Mouse (Mus musculus): ENCODE results near the gene Hmga2. TPM values are rescaled to one million over a fixed set of nuclear protein-coding genes. Genes with fewer than 3 reads are reported as not detected.

The Hmga2 gene
- polyA plus RNA-seq, 1 experiment from 2014 or later: 44.4 TPM

DNA sequence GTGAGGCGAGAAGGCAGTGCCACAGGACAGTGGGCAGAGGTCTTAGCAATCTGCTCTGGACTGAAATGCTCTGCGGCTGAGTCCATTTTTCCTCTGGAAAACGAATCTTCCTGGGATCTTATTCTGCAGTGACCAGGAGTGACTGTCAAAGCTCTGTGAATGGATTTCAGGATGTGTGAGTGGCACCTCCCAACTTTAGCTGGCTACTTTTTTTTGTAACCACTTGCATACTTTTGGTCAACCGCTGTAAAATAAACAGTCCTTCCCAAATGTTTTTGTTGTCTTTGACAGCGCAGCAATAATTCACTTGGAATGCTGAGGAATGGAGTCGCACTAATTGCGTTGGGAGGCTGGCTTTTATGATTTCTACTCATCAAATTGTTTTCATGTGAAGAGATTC is 45.8 kb downstream of the Hmga2 start:
- Histone ChIP-seq H3K9me3 (replicated peaks) (no peaks in the 10 kb centered on the region), H3K36me3 (peaks cover 27% of the 10 kb centered on the region), H3K27me3 (ENCODE audit: low read depth, poor library complexity, severe bottlenecking) (no peaks in the 10 kb centered on the region), H3K4me3 (no peak overlapping the region), H3K27ac (replicated peaks) (no peak overlapping the region), H3K4me1 (peaks cover 35% of the 10 kb centered on the region)
- DNase-seq (ENCODE audit: low spot score): no peak
- WGBS: 83% methylated on average over 7 of the region's 7 CpGs

DNA sequence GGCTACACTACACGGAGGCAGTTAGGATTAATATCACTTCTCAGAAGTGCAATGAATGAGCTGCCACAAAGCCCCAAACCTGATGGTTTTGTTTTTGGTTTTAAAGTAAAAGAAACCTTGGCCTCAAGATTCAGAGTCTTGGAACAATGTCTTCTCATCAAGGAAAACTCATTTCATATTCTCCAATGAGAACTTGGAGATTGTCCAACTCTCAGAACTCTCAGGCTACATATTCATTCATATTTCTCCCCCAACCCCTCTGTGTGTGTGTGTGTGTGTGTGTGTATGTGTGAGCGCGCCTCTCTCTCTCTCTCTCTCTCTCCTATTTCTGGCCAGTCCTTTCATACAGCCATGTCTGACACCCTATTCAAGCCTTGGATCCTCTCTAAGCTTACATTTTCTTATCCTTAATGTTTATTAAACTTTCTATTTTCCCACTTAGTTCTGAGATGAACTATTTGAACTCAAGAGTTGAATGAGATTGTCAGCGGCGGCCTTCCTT is 46.5 kb downstream of the Hmga2 start:
- no peaks in the 10 kb centered on the region for H3K9me3 ChIP-seq (replicated peaks)
- H3K27ac ChIP-seq (replicated peaks): no peak overlapping the region
- H3K4me3 ChIP-seq: no peak overlapping the region
- no peak for DNase-seq (ENCODE audit: low spot score)
- 89% methylated on average over 5 of the region's 5 CpGs for WGBS
- H3K36me3 ChIP-seq: peaks cover 28% of the 10 kb centered on the region
- peaks cover 38% of the 10 kb centered on the region for H3K4me1 ChIP-seq
- H3K27me3 ChIP-seq (ENCODE audit: low read depth, poor library complexity, severe bottlenecking): no peaks in the 10 kb centered on the region

DNA sequence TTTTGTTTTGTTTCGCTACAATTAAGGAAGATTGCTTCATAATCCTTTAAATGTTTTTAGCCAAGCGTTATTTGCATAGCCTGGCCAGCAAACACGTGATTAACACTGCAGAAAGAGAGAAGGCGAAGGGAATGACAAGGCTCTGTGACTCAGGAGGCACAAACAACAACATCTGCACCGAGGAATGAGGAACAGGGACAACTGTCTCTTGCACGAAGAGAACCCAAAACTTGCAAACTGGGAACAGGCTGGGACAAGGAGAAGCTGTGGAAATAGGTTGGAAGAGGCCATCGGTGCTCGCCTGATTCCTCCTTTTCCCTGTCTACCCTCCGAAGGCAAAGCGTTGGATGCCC is 47.1 kb downstream of the Hmga2 start:
- H3K9me3 ChIP-seq (replicated peaks): no peaks in the 10 kb centered on the region
- WGBS: 83% methylated on average over 10 of the region's 10 CpGs
- peaks cover 32% of the 10 kb centered on the region for H3K36me3 ChIP-seq
- DNase-seq (ENCODE audit: low spot score): no peak
- H3K27me3 ChIP-seq (ENCODE audit: low read depth, poor library complexity, severe bottlenecking): no peaks in the 10 kb centered on the region
- H3K27ac ChIP-seq (replicated peaks): no peak overlapping the region
- no peak overlapping the region for H3K4me3 ChIP-seq
- H3K4me1 ChIP-seq: peaks cover 40% of the 10 kb centered on the region

DNA sequence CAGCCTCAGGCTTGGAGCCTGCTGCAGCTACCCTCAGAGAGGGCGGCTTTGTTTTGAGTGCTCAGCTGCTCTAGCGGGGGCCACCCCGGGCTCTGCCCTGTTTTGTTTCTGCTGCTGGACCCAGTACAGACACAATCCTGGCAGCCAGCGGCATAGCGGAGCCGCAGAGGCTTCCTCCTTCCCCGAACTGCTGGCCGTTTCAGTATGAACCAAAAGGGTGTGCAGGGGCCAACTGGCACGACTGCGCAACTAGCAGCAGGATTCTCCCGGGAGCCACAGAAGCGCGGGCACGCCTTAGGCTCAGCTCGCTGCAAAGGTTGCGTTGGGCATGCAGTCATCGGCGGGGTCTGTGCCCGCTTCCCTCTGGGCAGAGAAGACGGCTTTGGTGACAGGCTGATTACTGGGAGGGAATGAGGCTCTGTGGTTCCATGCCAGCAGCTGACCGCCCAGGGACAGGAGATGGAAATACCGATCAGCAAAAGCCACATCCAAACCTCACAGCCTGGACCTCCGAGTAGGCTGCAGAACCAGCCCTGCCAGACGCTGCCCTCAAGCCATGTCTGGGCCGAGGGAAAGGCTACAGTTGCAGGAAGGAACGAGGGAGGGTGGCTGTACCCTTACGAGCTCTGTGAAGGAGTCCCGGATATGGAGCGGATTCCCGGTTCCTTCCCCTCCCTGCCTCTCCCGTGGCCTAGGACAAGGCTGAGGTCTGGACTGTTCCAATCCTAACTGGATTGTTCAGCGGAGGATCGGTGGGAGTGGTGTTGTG is 47.7 kb downstream of the Hmga2 start:
- no peaks in the 10 kb centered on the region for H3K9me3 ChIP-seq (replicated peaks)
- H3K36me3 ChIP-seq: peaks cover 34% of the 10 kb centered on the region
- H3K4me1 ChIP-seq: peaks cover 46% of the 10 kb centered on the region
- H3K27me3 ChIP-seq (ENCODE audit: low read depth, poor library complexity, severe bottlenecking): no peaks in the 10 kb centered on the region
- H3K27ac ChIP-seq (replicated peaks): peak overlapping the region; percentile 46
- no peak for DNase-seq (ENCODE audit: low spot score)
- 84% methylated on average over 33 of the region's 33 CpGs for WGBS
- no peak overlapping the region for H3K4me3 ChIP-seq

DNA sequence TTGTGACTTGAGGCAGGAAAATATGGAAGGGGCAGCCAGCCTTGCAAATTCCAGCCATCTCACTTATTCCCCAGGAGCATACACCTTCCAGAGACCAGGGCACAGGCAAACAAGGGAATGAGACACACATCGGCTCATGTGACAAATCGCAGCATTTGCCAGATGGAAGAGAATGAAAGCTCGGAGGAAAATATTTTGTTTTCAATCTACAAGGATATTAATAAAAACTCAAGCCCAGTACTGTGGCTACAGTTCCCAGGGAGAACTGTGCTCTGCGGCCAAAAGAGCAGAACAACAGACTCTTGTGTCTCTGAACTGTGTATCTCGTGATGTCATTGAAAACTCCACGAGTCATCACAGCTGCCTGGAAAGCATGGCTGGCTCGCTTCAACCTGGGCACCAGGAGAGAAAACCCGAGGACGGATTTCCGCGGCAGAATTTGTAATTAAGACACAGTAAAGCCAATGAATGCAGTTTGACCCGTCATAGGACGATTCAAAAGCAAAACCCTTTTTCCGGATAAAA is 50.1 kb downstream of the Hmga2 start:
- DNase-seq (ENCODE audit: low spot score): no peak
- no peaks in the 10 kb centered on the region for H3K9me3 ChIP-seq (replicated peaks)
- peaks cover 36% of the 10 kb centered on the region for H3K36me3 ChIP-seq
- 91% methylated on average over 14 of the region's 14 CpGs for WGBS
- no peaks in the 10 kb centered on the region for H3K27me3 ChIP-seq (ENCODE audit: low read depth, poor library complexity, severe bottlenecking)
- no peak overlapping the region for H3K4me3 ChIP-seq
- H3K4me1 ChIP-seq: peaks cover 57% of the 10 kb centered on the region
- no peak overlapping the region for H3K27ac ChIP-seq (replicated peaks)

DNA sequence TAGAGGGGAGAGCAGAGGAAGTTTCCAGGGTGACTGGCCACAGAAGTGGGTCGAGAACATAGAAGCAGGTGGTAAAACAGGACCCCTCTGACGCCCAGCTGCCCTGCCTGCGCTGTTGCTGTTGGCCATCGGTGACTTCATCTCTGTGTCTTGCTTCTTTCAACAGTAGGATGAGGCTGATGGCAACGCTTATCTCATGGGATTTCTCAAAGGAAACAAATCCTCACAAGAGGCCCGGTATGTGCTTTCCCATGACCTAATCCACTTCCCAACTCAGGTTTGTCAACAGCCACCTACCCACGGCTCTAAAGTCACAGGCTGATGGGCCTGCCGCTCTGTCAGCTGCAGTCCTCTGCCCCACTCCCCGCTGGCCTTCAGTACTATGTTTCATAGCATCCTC is 52.3 kb downstream of the Hmga2 start:
- H3K4me1 ChIP-seq: peaks cover 74% of the 10 kb centered on the region
- H3K27ac ChIP-seq (replicated peaks): no peak overlapping the region
- WGBS: 82% methylated on average over 9 of the region's 9 CpGs
- no peaks in the 10 kb centered on the region for H3K27me3 ChIP-seq (ENCODE audit: low read depth, poor library complexity, severe bottlenecking)
- no peaks in the 10 kb centered on the region for H3K9me3 ChIP-seq (replicated peaks)
- H3K36me3 ChIP-seq: peaks cover 31% of the 10 kb centered on the region
- no peak overlapping the region for H3K4me3 ChIP-seq
- no peak for DNase-seq (ENCODE audit: low spot score)

DNA sequence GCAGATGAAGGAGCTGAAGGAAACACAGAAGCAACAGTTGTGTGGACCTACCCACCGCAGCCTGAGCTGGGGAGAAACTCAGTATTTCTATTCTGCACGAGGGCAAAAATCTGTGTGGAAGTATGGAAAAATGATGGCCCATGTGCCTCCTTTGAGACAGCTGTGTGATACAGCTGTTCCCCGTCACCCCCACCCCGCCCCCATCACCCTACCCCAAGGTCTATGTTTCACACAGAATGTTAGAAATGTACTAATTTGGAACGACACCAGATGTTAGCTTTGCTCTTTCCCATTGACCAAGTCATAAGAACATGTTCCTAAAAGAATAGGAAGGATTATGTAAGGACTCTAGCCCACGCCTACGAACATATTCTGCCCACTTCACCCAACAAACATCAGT is 53.0 kb downstream of the Hmga2 start:
- Histone ChIP-seq H3K4me1 (peaks cover 75% of the 10 kb centered on the region), H3K9me3 (replicated peaks) (no peaks in the 10 kb centered on the region), H3K27me3 (ENCODE audit: low read depth, poor library complexity, severe bottlenecking) (no peaks in the 10 kb centered on the region), H3K36me3 (peaks cover 23% of the 10 kb centered on the region), H3K4me3 (no peak overlapping the region), H3K27ac (replicated peaks) (0 out of 2 replicates have a peak overlapping the region, but pooled peaks have one; percentile 17)
- 84% methylated on average over 7 of the region's 7 CpGs for WGBS
- no peak for DNase-seq (ENCODE audit: low spot score)

DNA sequence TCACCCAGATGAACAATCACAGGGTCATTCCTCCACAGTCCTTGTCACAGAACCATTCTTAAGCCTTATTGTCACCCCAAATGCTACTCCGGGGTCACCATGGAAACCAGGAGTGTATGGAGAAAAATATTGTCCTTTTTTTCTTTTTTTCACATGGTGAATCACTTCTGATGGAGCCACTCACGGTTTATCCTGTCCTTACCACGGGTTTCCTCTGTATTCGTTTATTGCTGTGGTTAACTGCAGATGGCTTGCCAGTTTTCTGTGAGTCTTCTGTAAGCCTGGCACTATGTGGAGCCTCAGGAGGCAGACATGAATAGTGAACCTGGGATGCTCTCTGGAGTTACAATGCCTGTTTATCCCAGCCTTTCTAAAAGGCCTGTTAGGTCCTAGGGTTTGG is 53.4 kb downstream of the Hmga2 start:
- DNase-seq (ENCODE audit: low spot score): no peak
- 73% methylated on average over 4 of the region's 4 CpGs for WGBS
- no peaks in the 10 kb centered on the region for H3K9me3 ChIP-seq (replicated peaks)
- no peak overlapping the region for H3K4me3 ChIP-seq
- 0 out of 2 replicates have a peak overlapping the region, but pooled peaks have one; percentile 17 for H3K27ac ChIP-seq (replicated peaks)
- H3K4me1 ChIP-seq: peaks cover 79% of the 10 kb centered on the region
- H3K27me3 ChIP-seq (ENCODE audit: low read depth, poor library complexity, severe bottlenecking): no peaks in the 10 kb centered on the region
- H3K36me3 ChIP-seq: peaks cover 23% of the 10 kb centered on the region

DNA sequence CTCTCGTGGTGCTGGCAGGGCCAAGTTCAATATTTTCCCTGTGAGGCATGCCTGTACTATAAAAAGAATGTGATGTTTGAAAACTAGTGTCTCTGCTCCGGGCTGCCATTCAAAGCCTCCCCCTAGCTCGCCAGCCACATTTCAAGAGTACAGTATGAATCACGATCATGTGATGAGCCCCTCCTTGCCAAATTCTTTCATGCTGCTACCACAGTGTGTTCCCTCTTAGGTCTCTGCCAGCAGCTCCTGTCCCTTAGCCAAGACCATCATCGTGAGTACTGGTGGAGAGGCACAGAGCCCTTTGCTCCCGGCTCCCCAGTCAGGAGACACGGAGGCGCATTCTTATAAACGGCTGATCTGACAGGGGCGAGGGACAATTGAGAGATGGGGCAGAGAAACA is 54.2 kb downstream of the Hmga2 start:
- H3K4me1 ChIP-seq: peaks cover 81% of the 10 kb centered on the region
- H3K27me3 ChIP-seq (ENCODE audit: low read depth, poor library complexity, severe bottlenecking): no peaks in the 10 kb centered on the region
- peaks cover 23% of the 10 kb centered on the region for H3K36me3 ChIP-seq
- H3K4me3 ChIP-seq: no peak overlapping the region
- no peaks in the 10 kb centered on the region for H3K9me3 ChIP-seq (replicated peaks)
- WGBS: 75% methylated on average over 10 of the region's 10 CpGs
- peak; percentile 12 for DNase-seq (ENCODE audit: low spot score)
- 0 out of 2 replicates have a peak overlapping the region, but pooled peaks have one; percentile 10 for H3K27ac ChIP-seq (replicated peaks)

DNA sequence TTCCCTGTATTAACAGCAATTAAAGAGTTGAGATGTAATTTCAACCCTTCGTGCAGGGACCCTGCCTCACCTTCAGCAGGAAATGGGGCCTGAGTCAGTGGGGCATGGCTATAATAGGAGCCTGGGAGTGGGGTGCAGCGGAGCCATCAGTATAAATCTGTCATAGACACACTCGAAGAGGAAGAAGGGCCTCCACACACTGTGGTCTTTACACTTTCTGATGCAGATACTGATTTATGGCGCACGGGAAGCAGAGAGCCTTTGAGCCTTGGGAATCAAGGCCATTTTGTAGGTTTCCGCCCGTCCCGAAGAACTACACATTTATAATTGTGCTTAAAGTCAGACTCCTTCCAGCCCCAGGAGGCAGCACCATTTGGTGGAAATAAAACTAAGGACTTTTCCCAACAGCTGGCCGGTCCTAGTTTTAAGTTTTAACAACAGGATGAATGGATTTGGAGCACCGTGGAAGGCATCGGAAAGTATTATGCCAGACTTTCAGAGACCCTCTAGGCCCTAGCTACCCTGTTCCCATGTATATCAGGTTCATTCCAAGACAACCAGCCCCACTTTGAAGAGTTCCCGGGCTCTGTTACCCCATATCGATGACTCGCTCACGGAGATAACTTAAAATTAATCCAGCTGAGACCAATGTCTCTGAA is 55.2 kb downstream of the Hmga2 start:
- Histone ChIP-seq H3K36me3 (peaks cover 23% of the 10 kb centered on the region), H3K9me3 (replicated peaks) (no peaks in the 10 kb centered on the region), H3K4me1 (peaks cover 85% of the 10 kb centered on the region), H3K27me3 (ENCODE audit: low read depth, poor library complexity, severe bottlenecking) (no peaks in the 10 kb centered on the region), H3K27ac (replicated peaks) (peak overlapping the region; percentile 33; the same call in 1 of the 2 replicates), H3K4me3 (no peak overlapping the region)
- 88% methylated on average over 15 of the region's 15 CpGs for WGBS
- DNase-seq (ENCODE audit: low spot score): no peak

DNA sequence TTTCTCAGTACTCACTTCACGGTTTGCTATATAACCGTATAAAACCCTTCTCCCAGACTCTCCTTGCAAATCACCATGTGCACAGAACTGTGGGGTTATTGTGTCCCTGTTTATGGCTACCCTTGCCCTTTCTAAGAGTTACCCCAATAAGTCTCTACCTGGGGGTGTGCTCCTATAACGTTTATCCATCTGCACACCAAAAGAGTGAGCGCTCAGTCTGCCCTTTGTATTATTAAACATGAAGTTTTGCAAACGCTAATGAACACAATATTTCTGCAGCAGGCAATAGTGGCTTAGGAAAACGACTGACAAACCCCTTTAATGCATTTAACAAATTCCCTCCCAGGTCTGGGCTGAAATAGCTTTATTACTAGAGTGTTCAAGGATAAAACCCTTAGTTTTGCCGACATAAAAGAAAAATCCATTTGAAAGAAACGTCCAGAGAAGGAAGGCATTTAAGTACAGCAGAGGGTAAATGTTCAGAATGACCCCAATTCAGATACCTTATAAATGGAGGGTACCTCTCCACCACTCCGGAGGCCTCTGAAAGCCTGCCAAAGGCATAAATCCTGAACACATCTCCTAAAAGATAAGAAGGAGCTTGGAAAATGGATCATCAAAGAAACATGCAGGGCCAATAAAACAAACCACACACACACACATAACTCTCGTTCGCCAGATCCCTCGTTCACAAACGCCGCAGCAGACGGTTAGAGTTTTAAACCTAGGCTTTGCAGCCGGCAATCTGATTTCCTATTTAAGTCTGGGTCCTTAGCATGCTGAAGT is 57.3 kb downstream of the Hmga2 start:
- H3K4me1 ChIP-seq: peaks cover 80% of the 10 kb centered on the region
- peaks cover 29% of the 10 kb centered on the region for H3K36me3 ChIP-seq
- no peak overlapping the region for H3K4me3 ChIP-seq
- no peaks in the 10 kb centered on the region for H3K27me3 ChIP-seq (ENCODE audit: low read depth, poor library complexity, severe bottlenecking)
- no peaks in the 10 kb centered on the region for H3K9me3 ChIP-seq (replicated peaks)
- 71% methylated on average over 16 of the region's 16 CpGs for WGBS
- peak overlapping the region; percentile 81 for H3K27ac ChIP-seq (replicated peaks)
- DNase-seq (ENCODE audit: low spot score): no peak

DNA sequence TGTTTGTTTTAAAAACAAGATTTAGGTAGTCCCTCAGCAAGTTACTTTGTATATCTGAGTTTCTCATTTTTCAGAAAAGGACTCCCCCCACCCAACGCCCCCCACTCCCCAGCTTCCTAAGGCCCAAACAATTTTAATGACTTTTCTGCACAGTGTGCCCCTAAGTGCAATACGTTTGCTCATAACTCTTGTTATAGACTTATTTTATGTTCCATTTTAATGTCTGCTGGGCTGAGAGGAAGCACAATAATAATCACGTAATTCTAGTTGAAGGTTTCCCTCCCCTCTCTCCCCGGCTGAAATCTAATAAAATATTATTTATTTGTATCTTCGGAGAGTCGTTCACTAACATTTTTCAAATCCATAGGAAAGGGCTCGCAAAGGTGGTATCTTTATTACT is 58.1 kb downstream of the Hmga2 start:
- whole genome bisulfite sequencing: 68% methylated on average over 7 of the region's 7 CpGs
- Histone ChIP-seq H3K4me1 (peaks cover 79% of the 10 kb centered on the region), H3K27ac (replicated peaks) (peak overlapping the region; percentile 81), H3K36me3 (peaks cover 34% of the 10 kb centered on the region), H3K4me3 (peak overlapping the region; percentile 22; the same call in 1 of the 2 replicates), H3K27me3 (ENCODE audit: low read depth, poor library complexity, severe bottlenecking) (no peaks in the 10 kb centered on the region), H3K9me3 (replicated peaks) (no peaks in the 10 kb centered on the region)
- no peak for DNase-seq (ENCODE audit: low spot score)

Data from midbrain, embryonic 10.5 days (tissue).